Mouse (Mus musculus) MN1 (cell line): ENCODE results near the gene Bdkrb2.

ENCODE experiments used
- DNase-seq: peaks from one replicate; pipeline ENCODE4 v3.0.0-alpha.2; 2016; ENCODE audit warnings: low spot score

Bdkrb2 gene

DNA sequence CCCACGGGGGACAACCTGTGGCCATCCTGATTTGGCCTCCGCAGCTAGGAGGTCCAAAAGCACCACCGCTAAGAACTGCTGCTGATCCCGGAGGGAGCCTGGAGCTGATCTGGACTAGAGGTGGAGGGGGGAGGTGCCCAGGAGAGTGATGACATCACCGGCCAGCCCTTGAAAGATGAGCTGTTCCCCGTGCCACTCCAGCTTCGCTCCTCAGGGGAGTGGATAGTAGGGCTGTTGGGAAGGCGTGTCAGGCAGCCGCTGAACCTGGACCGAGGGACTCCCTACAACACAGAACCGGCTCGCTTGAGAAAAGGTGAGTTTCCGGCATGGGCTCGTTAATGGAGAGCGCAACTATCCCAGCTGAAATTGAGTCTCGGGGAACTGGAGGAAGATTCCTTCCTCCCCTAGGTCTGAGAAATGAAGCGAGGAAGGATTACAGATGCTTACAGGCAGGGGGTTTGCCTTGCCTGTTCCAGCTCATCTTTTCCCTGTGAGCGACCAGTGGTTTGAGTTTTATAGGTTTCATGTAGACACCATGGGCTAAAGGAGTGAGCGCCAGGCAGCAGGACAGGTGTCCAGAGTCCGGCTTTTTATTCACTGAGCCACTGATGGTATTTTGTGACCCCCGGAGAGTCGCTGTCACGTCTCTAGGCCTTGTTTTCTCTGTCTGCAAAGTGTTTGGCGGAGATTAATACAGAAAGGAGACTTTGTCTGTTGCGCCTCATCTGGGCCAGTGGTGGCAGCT, at the start of gene Bdkrb2:
Bdkrb2 (plus strand) TSS at position 291 of the 745 bp plus-strand sequence.
- peak; percentile 77 for DNase-seq

DNA sequence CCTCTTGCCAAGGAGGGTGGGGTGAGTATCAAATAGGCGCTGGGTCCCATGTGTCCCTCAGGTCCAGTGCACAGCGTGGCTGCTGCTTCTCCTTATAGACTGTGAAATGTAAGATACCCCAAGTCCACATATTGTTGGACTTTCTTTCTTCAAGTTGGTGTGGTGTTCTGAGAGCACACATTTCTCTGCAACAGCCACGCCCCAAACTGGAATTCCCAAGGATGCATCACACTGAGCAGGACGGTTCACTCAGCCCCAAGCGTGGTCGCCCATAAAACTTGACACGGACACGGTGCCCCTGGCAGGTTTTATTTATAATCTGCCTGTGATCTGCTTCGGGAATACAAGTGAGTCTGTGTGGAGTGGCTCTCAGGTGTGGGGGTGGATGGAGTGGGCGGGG, 48.9 kb upstream of the Bdkrb2 start:
- DNase-seq = no peak

DNA sequence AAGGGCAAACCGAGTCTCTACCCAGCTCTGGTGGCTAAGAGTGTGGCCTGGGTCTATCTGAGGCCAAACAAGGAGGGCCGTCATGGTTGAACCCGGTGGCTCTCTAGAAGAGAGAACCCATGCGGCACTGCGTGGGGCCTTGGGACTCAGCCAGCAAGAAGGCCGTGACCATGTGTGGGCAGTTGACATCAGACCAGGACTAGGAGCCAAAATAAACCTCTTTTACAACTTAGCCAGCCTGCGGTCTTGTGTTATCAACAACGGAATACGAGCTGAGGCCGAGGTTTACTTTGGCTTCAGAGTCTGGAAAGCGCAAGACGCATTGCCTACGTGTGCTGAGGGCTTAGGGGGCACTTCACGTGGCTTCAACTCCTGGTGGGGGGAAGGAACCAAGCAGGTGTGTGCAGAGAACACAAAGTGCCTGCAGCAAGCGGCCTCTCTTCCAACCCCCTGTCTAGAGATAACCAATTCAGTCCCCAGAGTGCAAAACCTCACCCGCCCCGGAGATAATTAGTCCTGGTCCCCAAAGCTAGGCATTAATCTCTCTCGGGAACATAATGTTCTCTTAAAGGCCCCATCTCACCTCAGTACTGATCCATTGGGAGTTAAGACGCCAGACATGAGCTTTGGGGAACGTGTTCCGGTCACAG, 45.9 kb upstream of the Bdkrb2 start:
- DNase-seq = no peak

DNA sequence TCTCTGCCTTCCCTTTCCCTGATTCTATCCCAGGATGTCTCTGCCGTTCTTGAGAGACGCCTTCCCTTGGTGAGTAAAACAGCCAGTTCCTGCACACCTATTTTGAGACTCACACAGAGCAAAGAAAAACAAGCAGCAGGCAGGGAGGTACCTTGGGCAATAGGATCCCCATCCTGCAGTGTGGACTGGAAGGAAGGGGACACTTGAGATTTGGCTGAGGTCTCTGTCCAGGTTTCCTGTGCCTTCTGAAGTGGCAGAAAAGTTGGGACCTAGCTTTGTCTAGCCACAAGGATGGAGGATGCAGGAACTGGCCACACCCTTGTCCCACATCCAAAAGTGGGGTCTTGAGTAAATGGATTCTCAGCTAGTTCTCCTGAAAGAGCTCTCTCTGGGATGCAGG, 43.2 kb upstream of the Bdkrb2 start:
- no peak for DNase-seq

DNA sequence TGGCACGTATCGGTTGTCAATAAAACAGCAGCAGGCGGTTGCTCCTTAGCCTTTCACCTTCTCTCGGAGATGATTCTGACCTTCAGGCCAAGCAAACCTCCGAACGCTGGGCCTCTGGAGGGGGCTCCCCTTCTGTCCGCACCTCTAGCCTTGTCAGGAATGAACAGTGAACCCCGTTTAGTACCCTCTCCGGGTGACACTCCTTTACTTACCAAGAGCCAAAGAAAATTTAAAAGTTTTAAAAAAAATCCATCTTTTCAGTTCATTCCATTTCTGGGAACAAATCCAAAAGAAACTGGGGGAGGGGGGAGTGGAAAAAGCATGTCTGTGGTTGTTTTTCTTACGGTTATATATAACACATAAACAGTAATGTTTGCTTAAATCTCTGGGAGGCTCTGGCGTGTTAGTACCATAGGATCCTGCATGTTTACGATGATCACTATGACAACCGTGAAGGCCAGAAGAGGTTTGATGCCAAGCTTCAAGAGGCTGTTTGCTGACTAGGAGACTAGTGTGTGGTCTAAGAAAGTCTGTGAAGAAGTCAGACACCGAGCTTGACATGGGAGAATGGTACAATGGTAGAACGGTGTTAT, 41.8 kb upstream of the Bdkrb2 start:
- no peak for DNase-seq

DNA sequence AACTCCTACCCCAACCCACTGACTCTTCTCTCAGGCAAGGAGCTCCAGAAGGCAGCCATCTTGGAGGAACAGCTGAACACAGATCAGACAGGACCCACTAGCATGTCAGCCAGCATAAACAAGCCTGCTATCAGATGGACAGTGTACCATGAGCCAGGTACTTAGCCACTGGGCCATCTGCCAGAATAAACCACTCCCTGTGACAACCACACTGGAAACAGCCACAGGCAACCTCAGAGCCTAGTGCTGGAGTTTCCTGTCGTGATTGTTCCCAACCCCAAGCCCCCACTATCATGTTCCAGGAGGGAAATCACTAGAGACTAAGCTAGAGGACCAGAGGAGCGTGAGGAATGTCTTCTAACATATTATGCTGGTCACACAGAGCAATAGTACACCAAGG, 39.3 kb upstream of the Bdkrb2 start:
- DNase-seq = no peak

DNA sequence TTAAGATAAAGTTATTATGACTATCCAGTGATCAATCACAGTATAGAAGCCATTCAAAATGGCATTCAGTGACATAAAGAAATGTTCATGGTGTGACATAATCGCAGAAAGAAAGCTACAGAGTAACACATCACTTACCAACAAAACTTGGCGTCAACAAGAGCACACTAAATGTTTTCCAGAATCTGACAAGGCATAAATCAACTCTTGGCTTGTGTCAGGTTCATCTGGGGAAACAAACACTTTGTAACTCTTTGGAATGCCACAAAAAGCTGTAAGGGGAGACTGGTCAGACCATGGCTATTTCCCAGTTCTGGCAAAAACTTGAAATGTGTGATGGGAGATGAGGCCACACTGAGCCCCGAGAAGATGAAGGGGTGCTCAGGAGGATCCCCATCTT, 36.8 kb upstream of the Bdkrb2 start:
- DNase-seq = no peak

DNA sequence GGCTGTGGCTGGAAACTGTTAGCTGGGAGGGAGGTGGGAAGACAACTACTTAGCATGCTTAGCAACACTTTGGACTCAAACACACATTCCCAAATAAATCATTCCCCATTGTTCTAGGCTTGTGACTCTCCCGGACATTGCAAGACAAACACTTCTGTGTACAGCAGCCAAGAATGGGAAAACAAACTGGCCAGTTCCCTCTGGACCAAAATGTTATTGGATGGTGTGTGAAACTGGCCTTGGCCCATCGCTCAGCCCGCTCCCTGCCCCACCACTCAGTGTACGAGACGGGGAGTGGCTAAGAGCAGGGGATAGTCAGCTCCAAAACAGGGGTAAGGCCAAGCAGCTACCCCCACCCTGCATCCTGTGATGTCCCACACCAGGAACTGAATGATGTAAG, 36.2 kb upstream of the Bdkrb2 start:
- DNase-seq = no peak

DNA sequence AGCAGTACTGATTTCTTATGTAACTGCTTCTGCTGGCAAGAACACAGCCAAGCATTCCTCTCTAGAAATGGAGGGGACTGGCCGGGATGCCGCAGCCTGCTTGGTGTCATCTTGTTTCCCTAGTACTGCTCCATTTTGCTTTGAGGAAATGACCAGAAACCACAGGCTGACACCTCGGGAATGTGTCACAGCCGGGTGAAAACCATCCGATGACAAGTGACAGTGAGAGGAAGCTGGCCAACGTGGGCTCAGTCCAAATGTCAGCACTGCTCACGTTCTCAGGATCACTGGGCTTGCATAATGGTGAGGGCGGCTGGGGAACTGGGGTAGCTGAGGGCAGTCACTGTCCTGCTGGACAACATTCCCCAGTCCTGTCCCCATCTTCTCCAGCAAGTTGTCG, 33.5 kb upstream of the Bdkrb2 start:
- DNase-seq = no peak

DNA sequence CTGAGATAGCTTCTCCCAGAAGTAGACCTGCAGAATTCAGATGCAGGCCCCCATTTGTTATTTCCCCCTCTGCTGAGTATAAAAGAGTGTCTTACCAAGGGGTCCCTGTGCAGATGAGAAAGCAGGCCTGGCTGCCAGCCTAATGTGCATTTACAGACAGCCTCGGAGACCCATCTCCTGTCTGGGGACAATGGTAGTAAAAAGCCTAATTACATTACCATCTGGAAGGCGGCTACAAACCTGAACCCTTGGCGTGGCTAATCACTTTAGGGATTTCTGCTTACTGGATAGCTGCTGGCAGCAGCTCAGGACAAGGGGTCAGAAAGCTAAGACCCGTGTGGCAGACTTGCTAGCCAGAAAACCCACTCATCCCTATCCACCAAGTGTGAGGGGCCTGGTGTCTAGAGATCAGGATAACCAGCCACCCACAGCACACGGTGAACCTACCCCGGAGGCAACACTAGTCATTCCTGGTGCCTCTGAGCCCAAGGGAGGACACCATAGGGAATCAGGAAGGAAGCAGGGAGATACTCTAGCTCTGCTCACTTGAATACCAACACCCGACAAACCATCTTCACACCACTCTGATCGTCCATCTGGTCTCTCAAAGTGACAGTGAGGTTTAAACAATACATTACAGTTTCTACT, 31.2 kb upstream of the Bdkrb2 start:
- peak; percentile 67 for DNase-seq

DNA sequence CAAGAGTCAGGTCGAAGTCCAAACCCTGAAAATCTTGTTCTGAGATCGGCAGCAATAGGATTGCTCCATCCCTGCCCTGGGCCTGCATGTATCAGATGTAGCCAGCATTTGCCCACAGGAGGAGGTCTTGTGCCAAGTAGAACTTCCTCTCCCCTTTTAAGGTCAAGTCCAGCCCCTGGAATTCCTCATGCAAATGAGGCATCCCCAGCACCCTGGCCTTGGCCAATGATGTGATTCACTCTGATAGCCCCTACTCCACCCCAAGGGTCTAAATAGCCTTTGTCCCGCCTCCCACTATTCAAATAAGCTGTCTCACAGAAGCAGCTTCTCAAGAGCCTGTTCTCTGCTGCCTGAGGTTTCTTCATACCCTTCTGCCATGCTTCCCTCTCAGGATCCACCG, 28.2 kb upstream of the Bdkrb2 start:
- DNase-seq = no peak

DNA sequence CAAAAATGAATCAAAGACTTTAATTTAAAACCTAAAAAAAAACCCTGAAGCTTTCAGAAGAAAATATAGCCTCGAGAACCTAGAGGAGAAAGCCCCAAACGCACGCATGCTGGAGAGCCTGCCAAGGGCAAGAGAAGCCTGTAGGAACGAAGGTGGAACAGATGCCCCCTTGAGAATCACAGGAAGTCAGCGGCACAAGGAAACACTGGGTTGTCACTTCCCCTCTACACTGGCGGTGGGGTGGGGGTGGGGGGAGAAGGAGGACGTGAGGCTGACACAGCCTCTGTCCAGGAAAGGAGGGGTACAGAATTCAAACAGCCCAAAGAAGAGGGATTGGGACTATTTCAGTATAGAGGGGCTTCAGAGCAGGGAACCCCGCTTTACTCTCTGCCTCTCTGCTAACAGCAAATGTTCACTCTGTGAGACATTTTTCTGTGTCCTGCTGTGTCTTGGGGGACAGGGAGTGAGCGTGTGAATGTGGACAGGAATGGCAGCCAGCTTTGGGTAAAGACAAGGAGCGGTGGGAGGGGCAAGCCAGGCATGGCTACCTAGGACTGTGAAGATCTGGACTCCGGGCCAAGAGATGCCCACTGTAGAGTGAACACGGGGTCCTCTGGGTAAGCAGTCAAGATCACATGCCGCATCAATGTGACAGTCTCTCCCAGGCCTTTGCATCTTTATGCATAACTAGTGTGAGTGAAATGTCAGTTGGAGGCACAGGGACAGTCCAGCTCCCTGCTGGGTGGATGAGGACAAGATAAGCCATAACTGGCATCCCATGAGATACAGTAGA, 26.9 kb upstream of the Bdkrb2 start:
- DNase-seq = no peak

DNA sequence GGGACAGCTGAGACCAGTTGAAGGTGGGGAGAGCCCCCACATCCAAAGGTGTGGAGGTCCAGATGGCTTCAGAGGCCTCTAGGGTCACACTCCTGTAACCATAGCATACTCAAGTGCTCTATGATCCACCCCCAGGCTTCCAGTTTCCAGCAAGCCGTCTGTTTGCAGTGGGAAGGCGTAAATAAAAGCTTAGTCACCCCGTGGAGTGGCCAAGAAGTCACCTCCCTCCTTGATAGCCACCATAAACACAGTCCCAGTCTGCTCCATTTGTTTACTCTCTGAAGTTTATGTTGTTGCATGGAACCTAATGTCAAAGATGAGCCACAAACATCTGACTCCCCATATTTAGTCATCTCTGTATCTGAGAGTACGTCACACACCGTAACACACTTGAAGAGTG, 25.9 kb upstream of the Bdkrb2 start:
- DNase-seq = no peak

DNA sequence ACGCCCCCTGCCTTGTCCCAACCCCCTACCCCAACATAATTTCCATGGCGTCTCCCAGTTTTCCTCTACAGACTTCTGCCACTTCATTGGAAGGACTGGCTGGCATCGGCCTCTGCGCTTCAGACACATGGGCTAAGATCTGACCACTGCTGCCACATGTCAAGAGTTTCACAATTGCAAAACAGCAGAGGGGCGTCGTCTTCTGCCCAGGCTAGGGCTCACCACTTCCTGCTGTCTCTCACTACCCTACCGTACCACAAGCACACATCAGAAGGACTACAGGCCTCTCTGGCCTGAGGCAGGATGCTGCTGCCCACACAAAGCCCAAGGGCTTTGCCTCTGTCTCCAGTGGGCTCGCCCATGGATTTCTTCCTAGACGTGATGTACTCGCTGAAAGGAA, 23.4 kb upstream of the Bdkrb2 start:
- no peak for DNase-seq

DNA sequence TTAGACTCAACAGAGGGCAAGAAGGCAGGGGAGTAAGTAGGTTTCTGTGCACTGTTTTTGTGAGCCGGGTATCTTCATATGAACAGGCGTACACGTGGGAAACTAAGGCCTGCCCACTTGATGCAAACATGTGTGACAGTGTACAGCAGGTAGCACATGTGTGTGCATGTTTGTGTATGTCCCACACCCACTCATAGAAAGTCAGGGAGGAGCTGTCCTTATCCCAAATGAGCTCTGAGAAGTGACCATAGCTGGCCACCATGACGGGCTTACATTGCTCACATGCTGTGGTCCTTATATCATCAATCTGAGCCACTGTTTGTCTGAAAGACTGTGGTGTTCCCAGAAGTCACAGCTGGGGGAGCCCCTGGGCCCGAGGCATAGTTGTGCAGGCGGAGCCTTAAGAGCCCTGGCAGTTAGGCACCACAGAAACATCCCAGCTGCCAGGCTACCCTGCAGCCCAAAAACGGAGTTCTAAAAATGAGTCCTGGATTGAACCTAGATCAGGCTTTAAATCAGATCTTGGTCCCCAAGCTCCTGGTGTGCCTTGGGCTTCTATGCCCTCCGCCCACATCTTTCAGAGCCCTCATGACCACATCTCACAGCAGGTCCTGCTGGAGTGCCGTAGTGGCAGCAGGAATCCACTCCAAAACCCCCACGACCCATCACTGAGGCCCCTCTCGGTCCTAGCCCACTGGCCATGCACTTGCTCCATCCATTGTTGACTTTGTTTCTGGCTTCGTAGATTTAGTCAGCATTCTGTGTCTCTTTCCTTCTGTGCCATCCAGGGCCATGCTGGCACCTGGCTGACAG, 21.2 kb upstream of the Bdkrb2 start:
- no peak for DNase-seq

DNA sequence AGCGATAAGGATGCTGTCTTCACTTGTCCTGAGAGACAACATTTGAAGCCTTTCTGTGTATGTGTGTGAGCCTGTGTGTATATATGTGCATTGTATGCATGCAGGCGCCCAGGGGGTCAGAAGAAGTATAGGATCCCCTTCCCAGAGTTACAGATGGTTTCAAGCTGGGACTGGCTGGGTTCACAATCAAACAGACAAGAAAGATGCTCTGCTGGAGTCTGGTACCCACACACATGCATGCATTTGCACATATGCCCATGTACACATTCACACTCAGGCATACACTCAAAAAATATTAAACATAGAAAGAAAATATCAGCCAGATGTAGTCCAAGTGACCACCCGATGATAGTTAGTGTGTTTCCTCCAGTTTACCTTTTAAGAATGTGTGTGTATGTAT, 20.5 kb upstream of the Bdkrb2 start:
- DNase-seq = no peak

DNA sequence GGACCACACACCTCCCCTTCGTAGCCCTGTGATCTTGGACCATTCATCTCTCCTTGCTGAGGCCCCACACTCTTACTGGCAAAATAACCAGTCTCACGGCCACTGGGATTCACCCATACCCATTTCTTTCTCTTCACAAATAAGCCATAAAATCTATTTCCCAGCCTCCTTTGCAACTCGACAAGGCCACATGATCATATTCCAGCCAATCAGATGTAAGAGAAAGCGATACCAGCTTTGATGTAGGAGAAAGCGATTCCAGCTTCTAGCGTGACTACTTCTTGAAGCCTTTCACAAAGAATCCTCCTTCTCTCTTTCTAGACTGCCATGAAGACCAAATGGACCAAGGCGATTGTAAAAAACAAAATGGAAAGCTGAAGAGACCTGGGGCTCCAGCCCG, 19.9 kb upstream of the Bdkrb2 start:
- DNase-seq = no peak

DNA sequence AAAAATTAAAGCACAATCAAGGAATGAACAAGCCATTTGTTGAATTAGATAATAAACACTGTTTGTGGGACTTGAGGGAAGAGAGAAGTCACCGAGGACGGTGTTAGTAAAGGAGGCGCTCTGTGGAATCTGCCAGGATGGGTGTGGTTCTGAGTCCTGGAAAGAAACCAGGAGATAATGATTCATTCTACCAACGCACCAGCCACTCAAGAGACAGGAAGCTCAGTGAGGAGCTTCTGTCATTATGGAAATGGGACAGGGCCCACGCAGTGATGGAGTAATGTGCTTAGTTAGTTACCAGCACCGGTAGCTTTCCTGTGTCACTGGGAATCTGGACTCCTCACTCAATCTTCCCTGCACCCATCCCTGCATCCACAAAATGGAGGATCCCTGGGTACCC, 19.3 kb upstream of the Bdkrb2 start:
- peak; percentile 51 for DNase-seq

DNA sequence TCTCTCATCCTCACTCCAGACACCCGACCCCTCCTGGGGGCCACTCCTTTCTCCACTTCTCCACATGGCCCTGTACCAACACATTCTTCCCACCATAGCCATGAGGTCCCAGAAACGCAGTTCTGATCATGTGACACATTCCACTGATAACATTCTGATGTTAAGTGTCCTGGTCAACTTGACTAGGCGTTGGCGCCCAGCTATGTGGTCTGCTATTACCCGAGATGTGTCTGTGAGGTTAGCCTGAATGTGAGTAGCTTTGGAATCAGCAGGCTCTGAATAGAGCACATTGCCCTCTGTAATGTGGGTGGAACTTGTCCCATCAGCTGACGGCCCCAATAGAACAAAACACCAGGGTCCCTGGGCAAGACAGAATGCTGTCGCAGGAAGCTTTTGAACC, 18.2 kb upstream of the Bdkrb2 start:
- no peak for DNase-seq

DNA sequence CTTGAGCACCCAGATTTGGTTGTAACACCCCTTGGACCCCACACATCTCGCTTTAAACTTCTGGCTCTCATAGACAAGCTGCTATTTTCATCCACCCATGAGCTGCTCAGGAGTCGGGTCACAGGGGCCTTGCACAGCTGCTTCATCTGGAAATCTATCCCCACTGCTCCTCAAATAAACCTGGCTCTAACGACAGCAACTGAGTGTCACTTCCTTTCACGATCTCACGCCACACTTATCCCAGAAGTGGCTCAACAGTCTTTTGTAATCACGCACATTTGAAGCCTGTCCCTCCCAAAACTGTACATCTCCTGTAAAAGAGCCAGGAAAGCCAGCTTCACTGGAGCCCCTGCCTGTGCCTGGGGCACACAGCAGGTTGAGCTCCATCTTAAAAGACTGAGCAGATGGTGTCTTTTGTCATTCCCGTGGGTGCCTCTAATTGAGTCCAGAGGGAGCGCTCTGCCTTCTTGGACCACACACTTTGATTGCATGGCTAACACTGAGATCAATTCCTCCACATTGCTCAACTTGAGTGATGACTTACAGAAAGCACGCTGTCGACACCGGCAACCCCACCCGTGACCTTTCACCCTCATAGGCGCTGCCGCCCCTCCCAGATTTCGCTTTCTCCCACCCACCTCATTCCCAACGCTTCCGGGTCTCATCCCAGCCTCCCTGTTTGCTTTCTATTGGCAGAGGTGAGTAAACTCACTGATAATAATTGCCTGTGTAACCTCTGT, 17.2 kb upstream of the Bdkrb2 start:
- DNase-seq = no peak

DNA sequence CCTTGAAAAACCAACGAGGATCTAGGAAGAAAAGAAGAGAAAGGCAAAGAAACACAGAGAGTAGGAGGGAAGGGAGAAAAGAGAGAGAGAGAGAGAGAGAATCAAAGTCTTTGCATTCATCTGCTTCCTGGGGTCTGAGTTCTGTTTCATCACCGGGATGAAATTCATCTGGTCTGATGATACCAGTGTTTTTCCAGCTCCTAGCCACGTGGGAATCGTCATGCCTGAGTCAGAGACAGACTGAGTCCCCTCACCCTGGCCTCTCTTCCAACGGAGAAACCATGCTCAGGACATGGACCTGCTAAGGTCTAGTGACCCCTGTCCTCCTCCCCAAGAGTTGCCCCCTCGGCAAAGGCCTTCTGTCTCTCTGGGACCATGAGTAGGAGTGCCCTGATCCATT, 16.5 kb upstream of the Bdkrb2 start:
- no peak for DNase-seq
